Mouse (Mus musculus): ENCODE data around the gene Nrxn1.

DNA sequence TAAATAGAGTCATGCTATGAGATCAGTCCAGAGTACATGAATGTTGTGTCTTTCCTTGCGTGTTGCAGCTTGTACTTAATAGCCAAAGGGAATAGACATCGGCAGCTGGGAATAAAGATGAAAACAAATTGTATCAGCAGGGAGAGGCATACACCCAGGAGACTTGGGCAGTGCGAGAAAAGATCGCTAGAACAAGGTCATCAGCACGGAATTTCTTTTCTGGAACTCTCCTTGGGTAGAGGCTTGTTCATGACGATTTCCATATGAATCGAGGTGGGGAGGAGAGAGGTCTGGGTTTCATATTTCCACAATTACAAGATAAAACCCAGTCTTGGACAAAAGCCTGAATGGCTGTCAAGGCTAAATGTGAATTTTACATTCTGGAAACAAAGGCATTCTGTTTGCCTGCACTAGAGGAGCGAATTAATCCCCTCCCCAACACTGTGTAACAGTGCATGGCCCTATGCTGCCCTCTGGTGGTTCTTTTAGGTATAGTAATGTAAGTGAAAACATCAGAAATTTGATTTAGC lies 508.1 kb downstream of the Nrxn1 start:
- peak; percentile 28; the same call in 1 of the 2 replicates for TF ChIP-seq CTCF (IDR thresholded peaks at IDR 0.05; ENCODE audit: low read depth, low read length)
- TF ChIP-seq POLR2A (IDR thresholded peaks at IDR 0.05; ENCODE audit: extremely low read depth, insufficient read depth, low read length) = no peak
